Comparison of ENCODE assay signal across 18 mouse cellular contexts in the genomic region with DNA sequence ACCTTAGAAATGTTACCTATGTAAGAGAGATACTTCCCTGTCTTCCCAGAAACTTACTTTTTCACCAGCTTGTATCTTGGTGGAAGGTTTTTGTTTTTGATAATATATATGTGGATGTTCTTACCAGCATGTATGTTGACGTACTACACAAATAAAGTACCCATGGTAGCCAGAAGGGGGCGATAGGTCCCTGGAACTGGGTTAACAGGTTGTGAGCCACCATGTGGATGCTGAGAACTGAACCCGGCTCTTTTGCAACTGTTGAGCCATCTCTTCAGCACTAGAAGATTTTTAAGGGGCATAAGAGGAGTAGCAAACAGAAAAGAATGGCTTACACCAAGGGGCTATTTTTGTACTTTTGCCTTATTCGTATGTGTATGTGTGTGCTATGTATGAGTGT. TPM values are rescaled to one million over a fixed set of nuclear protein-coding genes. Genes with fewer than 3 reads are reported as not detected.
A peak's percentile ranks its signal among the peaks of the same experiment; 100 is the strongest.
DNase-seq lines count a peak whose midpoint lies in the region; ATAC-seq and TF ChIP-seq lines count a peak whose summit lies in the region.
"Had no signal": no experiment of that assay in that cellular context is flagged by ENCODE, and none has a peak within 500 bp of the region (broad histone marks: within the 10 kb centered on the region; RNA-seq: fewer than 3 reads in every experiment).

No protein-coding gene starts in this region.

- H3K36me3 ChIP-seq in kidney, adult 2 months (ENCODE audit: control insufficient read depth, insufficient read depth, low read length) = no peaks in the 10 kb centered on the region
- no peaks in the 10 kb centered on the region for H3K36me3 ChIP-seq in kidney, embryonic 15.5 days
- no peaks in the 10 kb centered on the region for H3K36me3 ChIP-seq in E14TG2a.4 (ENCODE audit: insufficient read depth, low read length)
- H3K36me3 ChIP-seq: embryonic facial prominence, embryonic 12.5 days; midbrain, embryonic 12.5 days had no signal

- H3K9ac ChIP-seq in kidney, embryonic 15.5 days = no peak overlapping the region
- H3K9ac ChIP-seq: embryonic facial prominence, embryonic 12.5 days; midbrain, embryonic 12.5 days had no signal

- H3K4me3 ChIP-seq in kidney, adult 2 months (ENCODE audit: insufficient read depth, low read depth, low read length) = no peak overlapping the region
- no peak overlapping the region for H3K4me3 ChIP-seq in kidney, embryonic 15.5 days (replicated peaks)
- no peak overlapping the region for H3K4me3 ChIP-seq in E14TG2a.4 (replicated peaks; ENCODE audit: low read length)
- H3K4me3 ChIP-seq in bone marrow macrophage, adult 2 months (ENCODE audit: insufficient read depth, low read length) = no peak overlapping the region
- H3K4me3 ChIP-seq in lung, adult 2 months (replicated peaks; ENCODE audit: extremely low read depth, low read depth, low read length) = no peak overlapping the region
- H3K4me3 ChIP-seq: embryonic facial prominence, embryonic 12.5 days; midbrain, embryonic 12.5 days had no signal

- no peak overlapping the region for H3K27ac ChIP-seq in kidney, adult 2 months (ENCODE audit: insufficient read depth, low read depth, low read length)
- no peak overlapping the region for H3K27ac ChIP-seq in kidney, embryonic 15.5 days
- H3K27ac ChIP-seq in bone marrow macrophage, adult 2 months (ENCODE audit: insufficient read depth, low read depth, low read length) = no peak overlapping the region
- H3K27ac ChIP-seq: embryonic facial prominence, embryonic 12.5 days; midbrain, embryonic 12.5 days had no signal

- no peaks in the 10 kb centered on the region for H3K27me3 ChIP-seq in kidney, adult 2 months (replicated peaks; ENCODE audit: control insufficient read depth, insufficient read depth, low read length)
- H3K27me3 ChIP-seq in kidney, embryonic 15.5 days = no peaks in the 10 kb centered on the region
- H3K27me3 ChIP-seq in E14TG2a.4 (ENCODE audit: insufficient read depth, low read length) = peaks cover 7% of the 10 kb centered on the region; the same call in 1 of the 2 replicates
- H3K27me3 ChIP-seq: embryonic facial prominence, embryonic 12.5 days; midbrain, embryonic 12.5 days had no signal

- TF ChIP-seq POLR2A in kidney, adult 2 months (IDR thresholded peaks at IDR 0.05; ENCODE audit: low read depth, low read length) = no peak
- TF ChIP-seq POLR2A in bone marrow macrophage, adult 2 months (IDR thresholded peaks at IDR 0.05; ENCODE audit: borderline replicate concordance, low read depth, low read length) = no peak
- no peak for TF ChIP-seq POLR2A in lung, adult 2 months (IDR thresholded peaks at IDR 0.05; ENCODE audit: borderline replicate concordance, extremely low read depth, low read depth, low read length)

- H3K9me3 ChIP-seq in kidney, embryonic 15.5 days (replicated peaks) = no peaks in the 10 kb centered on the region
- H3K9me3 ChIP-seq in E14TG2a.4 (ENCODE audit: low read length) = peaks cover 8% of the 10 kb centered on the region; the same call in 1 of the 2 replicates
- H3K9me3 ChIP-seq: embryonic facial prominence, embryonic 12.5 days; midbrain, embryonic 12.5 days had no signal

- no peaks in the 10 kb centered on the region; the same call in 1 of the 2 replicates for H3K4me1 ChIP-seq in kidney, adult 2 months (ENCODE audit: control insufficient read depth, insufficient read depth, low read length)
- no peaks in the 10 kb centered on the region for H3K4me1 ChIP-seq in kidney, embryonic 15.5 days
- peaks cover 7% of the 10 kb centered on the region; the same call in 1 of the 2 replicates for H3K4me1 ChIP-seq in E14TG2a.4 (replicated peaks; ENCODE audit: low read depth, low read length)
- no peaks in the 10 kb centered on the region for H3K4me1 ChIP-seq in bone marrow macrophage, adult 2 months (ENCODE audit: control insufficient read depth, insufficient read depth, low read length)
- H3K4me1 ChIP-seq in lung, adult 2 months (ENCODE audit: control insufficient read depth, insufficient read depth, low read length) = no peaks in the 10 kb centered on the region
- H3K4me1 ChIP-seq: embryonic facial prominence, embryonic 12.5 days; midbrain, embryonic 12.5 days had no signal

- no peak for ATAC-seq in kidney, embryonic 15.5 days (replicated peaks; ENCODE audit: low FRiP score)
- ATAC-seq: inflammation-experienced regulatory T-cells, adult 6 months had no signal

- no peak overlapping the region for H3K4me2 ChIP-seq in kidney, embryonic 15.5 days
- H3K4me2 ChIP-seq: embryonic facial prominence, embryonic 12.5 days; midbrain, embryonic 12.5 days had no signal

- WGBS in kidney, adult 2 months = 89% methylated on average over 4 of the region's 4 CpGs
- WGBS in kidney, embryonic 15.5 days = 81% methylated on average over 4 of the region's 4 CpGs
- WGBS in lung, adult 2 months = 87% methylated on average over 4 of the region's 4 CpGs

- 0 out of 2 replicates have a peak, but pooled peaks have one; percentile 22 for TF ChIP-seq CTCF in kidney, adult 2 months (conservative IDR thresholded peaks at IDR 0.05; ENCODE audit: insufficient read depth, insufficient read length, low read depth, low read length)
- peak; percentile 73 for TF ChIP-seq CTCF in E14TG2a.4 (conservative IDR thresholded peaks at IDR 0.05; ENCODE audit: low read length)
- peak; percentile 24; the same call in 1 of the 2 replicates for TF ChIP-seq CTCF in bone marrow macrophage, adult 2 months (IDR thresholded peaks at IDR 0.05; ENCODE audit: low read depth, low read length)
- no peak for TF ChIP-seq CTCF in lung, adult 2 months (IDR thresholded peaks at IDR 0.05; ENCODE audit: insufficient read depth, low read length)

- no peak for DNase-seq in kidney, adult 2 months
- DNase-seq in 3T3-L1 (ENCODE audit: low read depth, low spot score) = peak; percentile 46
- no peak for DNase-seq in B cell, adult 2 months
- DNase-seq in embryo, embryonic 11 days = no peak
- DNase-seq in lung, adult 2 months = no peak
- DNase-seq: cerebellum, postnatal 25 days; heart, adult 11 months; heart, postnatal 36 days; kidney, postnatal 14 days; right cerebral cortex, postnatal 4 days had no signal

RNA-seq across cellular contexts. Expression of a gene that starts 15.8 kb away (rescaled TPM):
- 0.11 TPM in 1 of 2 replicates, not detected in the other for polyA plus RNA-seq in kidney, adult 2 months (2012; rRNA removed)
- polyA plus RNA-seq in kidney, embryonic 15.5 days (2015; fragmentation: Nextera tagmentation; extraction: Ambion mirVana) = not detected in 2 replicates
- polyA plus RNA-seq in bone marrow macrophage, adult 2 months (2012; ENCODE audit: insufficient read depth, insufficient read length, missing spikeins) = not detected in 2 replicates
- 0.12 TPM in 1 of 2 replicates, not detected in the other for polyA plus RNA-seq in lung, adult 2 months (2012; rRNA removed)
- polyA plus RNA-seq: embryonic facial prominence, embryonic 12.5 days; inflammation-experienced regulatory T-cells, adult 6 months; limb, embryonic 11.5 days; lung, embryonic 16.5 days; midbrain, embryonic 12.5 days had no signal

RNA-seq across cellular contexts. Expression of a gene that starts 22.6 kb away (rescaled TPM):
- 20.6 and 23.4 TPM in 2 replicates for polyA plus RNA-seq in kidney, adult 2 months (2012; rRNA removed)
- 68.3 and 73.6 TPM in 2 replicates for polyA plus RNA-seq in kidney, embryonic 15.5 days (2015; fragmentation: Nextera tagmentation; extraction: Ambion mirVana)
- polyA plus RNA-seq in bone marrow macrophage, adult 2 months (2012; ENCODE audit: insufficient read depth, insufficient read length, missing spikeins) = 30.9 and 31.2 TPM in 2 replicates
- polyA plus RNA-seq in lung, adult 2 months (2012; rRNA removed) = 26.1 and 35.1 TPM in 2 replicates
